13 mouse cellular contexts compared by ENCODE assay signal in the genomic region with DNA sequence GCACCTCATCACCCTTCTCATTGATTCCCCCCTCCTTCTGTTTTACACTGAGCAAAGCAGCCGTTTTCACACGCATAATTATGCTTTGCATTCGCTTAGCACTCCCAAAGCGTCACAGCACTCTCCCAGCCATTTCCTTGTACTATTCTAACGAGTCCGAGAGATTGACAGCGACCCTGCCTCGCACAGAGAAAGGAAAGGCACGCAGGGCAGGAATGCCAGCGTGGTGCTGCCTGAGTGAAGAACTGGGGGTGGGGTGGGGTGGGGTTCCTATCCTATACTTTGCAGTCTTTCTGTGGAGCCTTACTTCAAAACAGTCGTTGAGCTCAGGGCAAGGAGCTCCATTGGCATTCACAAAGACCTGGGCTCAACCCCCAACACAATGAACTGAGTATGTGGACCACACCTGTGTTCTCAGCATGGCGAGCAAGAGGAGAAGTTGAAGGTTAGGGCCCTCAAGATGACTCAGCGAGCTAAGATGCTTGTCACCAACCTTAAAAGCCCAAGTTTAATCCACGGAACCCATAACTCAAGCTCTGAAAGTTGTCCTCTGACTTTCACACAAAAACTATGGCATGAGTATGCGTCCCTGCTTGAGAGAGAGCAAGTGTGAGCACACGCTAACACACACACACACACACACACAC. TPM values are rescaled to one million over a fixed set of nuclear protein-coding genes. Genes with fewer than 3 reads are reported as not detected.
DNase-seq lines count a peak whose midpoint lies in the region; ATAC-seq and TF ChIP-seq lines count a peak whose summit lies in the region.
"Had no signal": no experiment of that assay in that cellular context is flagged by ENCODE, and none has a peak within 500 bp of the region (broad histone marks: within the 10 kb centered on the region; RNA-seq: fewer than 3 reads in every experiment).

No protein-coding gene starts in this region.

- TF ChIP-seq EP300 in stomach, postnatal 0 days (optimal IDR thresholded peaks at IDR 0.05) = no peak

- H3K4me3 ChIP-seq in kidney, embryonic 16.5 days (ENCODE audit: low read length) = no peak overlapping the region
- no peak overlapping the region for H3K4me3 ChIP-seq in stomach, embryonic 15.5 days (replicated peaks)
- H3K4me3 ChIP-seq in stomach, postnatal 0 days (ENCODE audit: low read depth, low read length) = no peak overlapping the region
- no peak overlapping the region for H3K4me3 ChIP-seq in forebrain, embryonic 11.5 days (ENCODE audit: low read depth, low read length)
- H3K4me3 ChIP-seq: erythroblast, embryonic 14.5 days had no signal

- H3K4me1 ChIP-seq in kidney, embryonic 16.5 days (ENCODE audit: insufficient read depth, low read length) = peaks cover 20% of the 10 kb centered on the region; the same call in 1 of the 2 replicates
- H3K4me1 ChIP-seq in stomach, embryonic 15.5 days = peaks cover 5% of the 10 kb centered on the region; the same call in 1 of the 2 replicates
- H3K4me1 ChIP-seq in stomach, postnatal 0 days (replicated peaks; ENCODE audit: control insufficient read depth, insufficient read depth) = no peaks in the 10 kb centered on the region
- H3K4me1 ChIP-seq in forebrain, embryonic 11.5 days (replicated peaks; ENCODE audit: control insufficient read depth, insufficient read depth, low read length) = peaks cover 12% of the 10 kb centered on the region; the same call in 1 of the 2 replicates

- no peak for ATAC-seq in kidney, embryonic 16.5 days (ENCODE audit: low FRiP score, low TSS enrichment)
- no peak for ATAC-seq in stomach, embryonic 15.5 days (ENCODE audit: insufficient read depth, low FRiP score, low read depth)
- ATAC-seq in stomach, postnatal 0 days (ENCODE audit: low FRiP score, low TSS enrichment) = no peak
- peak; percentile 3 for ATAC-seq in forebrain, embryonic 11.5 days (replicated peaks; ENCODE audit: low FRiP score)

- DNase-seq in kidney, postnatal 25 days = no peak
- no peak for DNase-seq in stomach, postnatal 0 days (ENCODE audit: low spot score)
- DNase-seq in forebrain, embryonic 11.5 days (ENCODE audit: low spot score) = no peak
- no peak for DNase-seq in adrenal gland, postnatal 36 days
- no peak for DNase-seq in layer of hippocampus, adult 18-20 months (ENCODE audit: low spot score in 2 of 2)
- DNase-seq: adrenal gland, adult 2 months; cerebellum, adult 9-10 months; heart, postnatal 14 days; thymus, adult 18-20 months had no signal

- no peak overlapping the region for H3K9ac ChIP-seq in kidney, embryonic 16.5 days (replicated peaks; ENCODE audit: low read length)
- H3K9ac ChIP-seq in stomach, embryonic 15.5 days = no peak overlapping the region
- no peak overlapping the region for H3K9ac ChIP-seq in stomach, postnatal 0 days (ENCODE audit: low read length)
- H3K9ac ChIP-seq in forebrain, embryonic 11.5 days (ENCODE audit: low read length) = no peak overlapping the region

- no peaks in the 10 kb centered on the region for H3K27me3 ChIP-seq in kidney, embryonic 16.5 days (ENCODE audit: insufficient read depth, low read length)
- H3K27me3 ChIP-seq in stomach, embryonic 15.5 days (replicated peaks) = no peaks in the 10 kb centered on the region
- H3K27me3 ChIP-seq in stomach, postnatal 0 days (ENCODE audit: control insufficient read depth, insufficient read depth, low read length) = no peaks in the 10 kb centered on the region
- H3K27me3 ChIP-seq in forebrain, embryonic 11.5 days (ENCODE audit: control insufficient read depth, insufficient read depth, low read length) = no peaks in the 10 kb centered on the region
- H3K27me3 ChIP-seq: Patski had no signal

- no peak for TF ChIP-seq CTCF in stomach, postnatal 0 days (IDR thresholded peaks at IDR 0.05; ENCODE audit: low read depth)

- no peak overlapping the region for H3K4me2 ChIP-seq in kidney, embryonic 16.5 days (replicated peaks; ENCODE audit: low read depth, low read length)
- H3K4me2 ChIP-seq in stomach, embryonic 15.5 days = no peak overlapping the region
- H3K4me2 ChIP-seq in stomach, postnatal 0 days (replicated peaks; ENCODE audit: low read depth) = no peak overlapping the region
- H3K4me2 ChIP-seq in forebrain, embryonic 11.5 days (ENCODE audit: low read depth, low read length, severe bottlenecking) = no peak overlapping the region

- H3K27ac ChIP-seq in kidney, embryonic 16.5 days (ENCODE audit: low read length) = peak overlapping the region; percentile 87; the same call in 1 of the 2 replicates
- H3K27ac ChIP-seq in stomach, embryonic 15.5 days = peak overlapping the region; percentile 67; the same call in 1 of the 2 replicates
- H3K27ac ChIP-seq in stomach, postnatal 0 days (replicated peaks) = no peak overlapping the region; the same call in 1 of the 2 replicates
- H3K27ac ChIP-seq in forebrain, embryonic 11.5 days (ENCODE audit: low read depth, low read length) = no peak overlapping the region

- H3K36me3 ChIP-seq in kidney, embryonic 16.5 days (ENCODE audit: insufficient read depth, low read length) = no peaks in the 10 kb centered on the region
- H3K36me3 ChIP-seq in stomach, embryonic 15.5 days = no peaks in the 10 kb centered on the region
- H3K36me3 ChIP-seq in stomach, postnatal 0 days (ENCODE audit: control insufficient read depth, insufficient read depth, low read length) = no peaks in the 10 kb centered on the region
- no peaks in the 10 kb centered on the region for H3K36me3 ChIP-seq in forebrain, embryonic 11.5 days (ENCODE audit: control insufficient read depth, insufficient read depth, low read length)

- no peaks in the 10 kb centered on the region for H3K9me3 ChIP-seq in kidney, embryonic 16.5 days (ENCODE audit: low read length)
- no peaks in the 10 kb centered on the region for H3K9me3 ChIP-seq in stomach, embryonic 15.5 days
- H3K9me3 ChIP-seq in stomach, postnatal 0 days (ENCODE audit: control insufficient read depth, low read length) = no peaks in the 10 kb centered on the region
- H3K9me3 ChIP-seq in forebrain, embryonic 11.5 days (ENCODE audit: control insufficient read depth, low read length) = no peaks in the 10 kb centered on the region

- WGBS in kidney, embryonic 16.5 days = 71% methylated on average over 16 of the region's 16 CpGs
- 57% methylated on average over 16 of the region's 16 CpGs for WGBS in stomach, embryonic 15.5 days
- 54% methylated on average over 16 of the region's 16 CpGs for WGBS in stomach, postnatal 0 days
- 56% methylated on average over 16 of the region's 16 CpGs for WGBS in forebrain, embryonic 11.5 days

RNA-seq across cellular contexts. Expression of a gene that starts 32.0 kb away (rescaled TPM):
- polyA plus RNA-seq in kidney, embryonic 16.5 days (2015; fragmentation: Nextera tagmentation; extraction: Ambion mirVana) = 74.8 and 77.9 TPM in 2 replicates
- polyA plus RNA-seq in stomach, embryonic 15.5 days (2015; fragmentation: Nextera tagmentation; extraction: Ambion mirVana) = 45.7 and 52.6 TPM in 2 replicates
- polyA plus RNA-seq in stomach, postnatal 0 days (2015; fragmentation: Nextera tagmentation; extraction: Ambion mirVana) = 14.0 TPM in 2 replicates
- 144 and 155 TPM in 2 replicates for polyA plus RNA-seq in forebrain, embryonic 11.5 days (2014; fragmentation: Nextera tagmentation; extraction: Ambion mirVana)
- total RNA-seq in adrenal gland, postnatal 36 days (2021) = 10 to 100 TPM in 1 of 2 experiments, 1 to 10 TPM in 1; 4.9 to 12.4 TPM
- total RNA-seq in layer of hippocampus, adult 18-20 months (2021) = 1 to 10 TPM; 7.7 to 9.0 TPM

Comparison
In these comparisons a context has a peak if more than half of its experiments do, and no peak if none do; other contexts are left out.
1. H3K27ac ChIP-seq: peak in kidney, embryonic 16.5 days (single experiment) and stomach, embryonic 15.5 days (single experiment); none in stomach, postnatal 0 days (single experiment) and forebrain, embryonic 11.5 days (single experiment).